Mouse (Mus musculus): Measurements from ENCODE around the gene Rplp2. TPM values are rescaled to one million over a fixed set of nuclear protein-coding genes. Genes with fewer than 3 reads are reported as not detected.

Gene Rplp2
- polyA plus RNA-seq, 1 experiment from 2014 or later, result 766 TPM

DNA sequence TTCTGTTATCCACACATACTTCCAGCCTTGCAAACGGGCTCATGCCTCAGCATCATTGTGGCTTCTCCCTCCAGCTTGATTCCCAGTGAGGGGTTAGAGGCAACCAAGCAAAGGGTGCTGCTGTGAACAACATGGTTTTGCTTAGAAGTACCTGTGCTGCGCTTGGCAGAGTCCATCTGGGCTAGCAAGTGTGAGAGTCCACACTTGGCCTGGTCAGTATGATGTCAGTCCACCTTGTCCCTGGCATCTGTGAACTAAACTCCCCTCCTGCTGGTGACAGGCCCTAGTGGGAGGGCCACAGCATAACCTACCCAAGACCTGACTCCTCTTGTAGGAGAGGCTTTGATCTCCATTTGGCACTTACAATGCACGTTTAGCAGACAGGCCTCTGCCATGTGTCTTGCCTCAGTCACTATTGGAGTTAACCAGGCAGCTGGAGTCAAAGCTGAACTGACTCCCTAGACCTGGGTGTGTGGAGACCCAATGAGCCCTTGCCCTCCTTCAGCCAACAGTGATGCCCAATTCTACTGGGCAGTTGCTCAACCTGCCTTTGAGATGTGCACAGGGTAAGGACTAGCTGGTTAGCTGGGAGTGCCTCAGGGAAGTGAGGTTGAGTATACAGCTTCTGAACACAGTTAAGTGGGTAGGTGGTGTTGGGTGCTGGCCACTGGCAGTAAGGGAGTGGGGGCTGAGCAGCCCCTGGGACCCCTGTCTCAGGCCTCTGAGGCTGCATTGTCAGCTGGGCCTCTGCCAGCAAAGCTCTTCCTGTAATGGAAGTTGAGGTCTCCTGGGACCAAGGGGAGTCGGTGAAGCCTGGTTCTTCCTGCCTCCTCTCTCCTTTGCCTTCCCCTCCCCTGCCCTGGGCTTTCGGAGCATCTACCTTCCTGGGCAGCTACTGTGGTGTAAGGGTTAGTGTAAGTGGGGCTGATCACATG, 37.3 kb downstream of the Rplp2 start:
- Histone ChIP-seq H3K79me2 (ENCODE audit: inconsistent target) (peaks cover 36% of the 10 kb centered on the region; the same call in 1 of the 2 replicates), H3K27ac (no peak overlapping the region), H3K36me3 (ENCODE audit: inconsistent target) (peaks cover 47% of the 10 kb centered on the region; the same call in 1 of the 2 replicates), H3K4me3 (ENCODE audit: inconsistent target) (no peak overlapping the region)
- WGBS (ENCODE audit: missing documents), result 90% methylated on average over 5 of the region's 5 CpGs

DNA sequence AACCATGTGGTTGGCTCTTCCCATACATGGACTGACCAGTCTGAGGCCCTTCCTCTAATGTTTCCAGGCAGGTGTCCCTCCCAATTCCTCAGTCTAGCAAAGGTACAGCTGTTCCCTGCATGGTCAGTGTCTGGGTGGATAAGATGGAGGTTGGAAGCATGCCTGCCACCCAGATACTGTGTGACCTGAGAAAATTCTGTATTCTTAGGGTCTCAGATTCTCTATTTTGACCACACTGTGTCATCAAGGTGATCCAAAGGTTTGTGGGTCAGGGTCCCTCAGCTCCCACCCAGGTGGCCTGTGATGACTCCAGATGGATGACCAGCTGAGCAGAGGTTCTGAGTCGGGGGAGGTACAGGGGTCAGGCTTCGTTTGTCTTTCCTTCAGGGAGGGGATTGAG, 38.0 kb downstream of the Rplp2 start:
- H3K79me2 ChIP-seq (ENCODE audit: inconsistent target), result peaks cover 32% of the 10 kb centered on the region; the same call in 1 of the 2 replicates
- WGBS (ENCODE audit: missing documents), result 75% methylated on average over 2 of the region's 2 CpGs
- no peak overlapping the region for H3K27ac ChIP-seq
- no peak overlapping the region for H3K4me3 ChIP-seq (ENCODE audit: inconsistent target)
- H3K36me3 ChIP-seq (ENCODE audit: inconsistent target), result peaks cover 49% of the 10 kb centered on the region; the same call in 1 of the 2 replicates

DNA sequence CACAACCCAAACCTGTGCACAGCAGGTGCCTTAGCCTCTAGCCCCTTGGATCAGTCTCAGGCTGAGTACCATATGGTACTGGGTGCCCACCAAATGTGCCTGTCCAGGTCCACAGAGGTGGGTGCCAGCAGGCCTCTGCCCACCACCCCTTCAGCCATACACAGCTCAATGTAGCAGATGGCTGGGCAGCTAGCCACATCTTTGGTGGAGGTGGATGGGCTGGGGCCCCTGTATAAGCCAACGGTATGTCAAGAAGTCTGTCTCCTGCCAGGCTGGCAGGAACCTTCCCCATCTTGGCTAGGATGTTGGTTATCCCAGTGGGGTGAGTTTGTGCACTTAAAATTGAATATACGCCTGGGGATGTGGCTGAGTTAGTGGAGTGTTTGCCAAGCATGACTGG, 38.4 kb downstream of the Rplp2 start:
- Histone ChIP-seq H3K27ac (no peak overlapping the region), H3K36me3 (ENCODE audit: inconsistent target) (peaks cover 49% of the 10 kb centered on the region; the same call in 1 of the 2 replicates), H3K4me3 (ENCODE audit: inconsistent target) (no peak overlapping the region), H3K79me2 (ENCODE audit: inconsistent target) (peaks cover 30% of the 10 kb centered on the region; the same call in 1 of the 2 replicates)
- WGBS (ENCODE audit: missing documents), result 93% methylated on average over 2 of the region's 2 CpGs

DNA sequence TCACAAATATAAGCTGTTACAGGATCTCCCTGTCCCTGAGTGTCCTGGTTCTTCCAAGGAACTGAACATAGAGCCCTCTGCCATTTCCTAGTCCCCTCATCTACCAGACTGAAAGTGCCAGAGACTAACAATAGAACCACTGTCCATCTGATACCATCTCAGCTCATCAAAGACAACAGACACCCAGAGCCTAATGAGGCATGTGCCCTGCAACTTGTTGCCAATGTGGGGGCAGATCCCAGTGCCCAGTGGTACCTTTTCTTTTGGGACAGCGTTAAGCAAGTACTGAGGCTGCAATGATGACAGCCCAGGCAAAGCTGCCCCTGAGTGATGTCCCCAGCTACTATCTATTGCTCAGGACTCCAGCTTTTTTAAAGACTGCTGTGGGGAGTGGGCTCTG, 39.1 kb downstream of the Rplp2 start:
- peaks cover 49% of the 10 kb centered on the region; the same call in 1 of the 2 replicates for H3K36me3 ChIP-seq (ENCODE audit: inconsistent target)
- no peak overlapping the region for H3K4me3 ChIP-seq (ENCODE audit: inconsistent target)
- H3K79me2 ChIP-seq (ENCODE audit: inconsistent target), result peaks cover 30% of the 10 kb centered on the region; the same call in 1 of the 2 replicates
- no peak overlapping the region for H3K27ac ChIP-seq
- 100% methylated on average over 1 of the region's 1 CpGs for WGBS (ENCODE audit: missing documents)

DNA sequence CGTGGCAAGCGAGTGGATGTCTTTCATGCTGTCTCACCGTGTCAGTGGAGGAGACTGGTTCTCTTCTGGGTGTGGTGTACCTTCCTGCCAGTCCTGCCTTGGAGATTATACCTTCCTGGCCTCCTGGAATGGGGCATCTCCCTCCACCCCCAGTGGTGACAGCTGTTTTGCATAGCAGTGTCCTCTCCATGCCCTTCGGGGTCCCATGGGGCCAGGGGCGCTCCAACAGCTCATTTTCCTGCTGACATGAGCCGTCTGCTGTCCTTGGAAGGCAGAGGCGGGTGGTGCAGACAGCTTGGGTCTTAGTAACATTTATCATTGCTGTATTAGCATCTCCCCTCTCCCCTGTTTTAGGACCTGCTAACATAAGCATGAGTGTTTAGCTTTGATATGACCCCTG, 40.0 kb downstream of the Rplp2 start:
- 95% methylated on average over 7 of the region's 7 CpGs for WGBS (ENCODE audit: missing documents)

DNA sequence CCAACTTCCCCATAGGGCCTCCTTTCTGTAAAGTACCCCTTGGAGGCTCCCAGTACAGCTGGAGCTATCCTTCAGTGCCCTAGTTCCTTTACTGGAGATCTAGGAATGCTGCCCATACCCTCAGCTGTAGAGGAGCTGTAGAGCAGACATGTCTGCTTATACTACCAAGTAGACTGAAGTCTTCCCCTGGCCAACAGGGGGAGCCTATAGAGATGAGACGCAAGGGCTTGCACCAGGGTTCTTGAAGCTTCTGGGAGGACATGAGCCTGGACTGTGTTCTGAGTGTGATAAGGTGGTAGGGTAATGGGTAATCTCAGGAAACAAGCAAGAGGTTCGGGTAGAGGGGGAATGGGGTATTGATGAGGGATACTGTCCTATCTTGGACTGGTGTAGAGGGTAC, 44.0 kb downstream of the Rplp2 start:
- peaks cover 49% of the 10 kb centered on the region for H3K36me3 ChIP-seq (ENCODE audit: inconsistent target)
- peak overlapping the region; percentile 31; the same call in 1 of the 2 replicates for H3K27ac ChIP-seq
- WGBS (ENCODE audit: missing documents), result 100% methylated on average over 2 of the region's 2 CpGs

More for the DNA sequence above, 40.0 kb downstream of the Rplp2 start:
- no peak overlapping the region for H3K27ac ChIP-seq
- H3K79me2 ChIP-seq (ENCODE audit: inconsistent target), result peaks cover 26% of the 10 kb centered on the region; the same call in 1 of the 2 replicates
- no peak overlapping the region for H3K4me3 ChIP-seq (ENCODE audit: inconsistent target)
- H3K36me3 ChIP-seq (ENCODE audit: inconsistent target), result peaks cover 56% of the 10 kb centered on the region

DNA sequence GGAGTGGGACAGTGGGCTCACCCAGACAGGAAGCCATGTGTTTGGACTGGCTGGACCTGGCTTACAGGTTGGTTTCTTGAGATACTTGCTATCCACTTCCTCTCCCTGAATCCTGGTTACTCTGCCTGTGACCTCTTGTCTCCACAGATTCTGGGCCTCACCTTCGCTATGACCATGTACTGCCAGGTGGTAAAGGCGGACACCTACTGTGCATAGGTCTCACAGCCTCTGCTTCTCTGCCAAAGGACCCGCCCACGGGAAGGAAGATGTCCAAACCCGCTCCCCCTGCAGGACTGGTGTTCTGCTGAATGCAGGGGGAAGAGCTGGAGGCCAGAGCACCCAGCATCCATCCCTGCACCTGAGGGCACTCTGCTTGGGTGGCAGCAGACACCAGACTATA, 45.6 kb downstream of the Rplp2 start:
- H3K36me3 ChIP-seq (ENCODE audit: inconsistent target), result peaks cover 40% of the 10 kb centered on the region
- WGBS (ENCODE audit: missing documents), result 91% methylated on average over 5 of the region's 5 CpGs
- H3K4me3 ChIP-seq (ENCODE audit: inconsistent target), result no peak overlapping the region
- H3K27ac ChIP-seq, result no peak overlapping the region
- no peaks in the 10 kb centered on the region for H3K79me2 ChIP-seq (ENCODE audit: inconsistent target)

More for the DNA sequence above, 44.0 kb downstream of the Rplp2 start:
- 0 out of 2 replicates have a peak, but pooled peaks cover 4% of the 10 kb centered on the region for H3K79me2 ChIP-seq (ENCODE audit: inconsistent target)
- H3K4me3 ChIP-seq (ENCODE audit: inconsistent target), result no peak overlapping the region

DNA sequence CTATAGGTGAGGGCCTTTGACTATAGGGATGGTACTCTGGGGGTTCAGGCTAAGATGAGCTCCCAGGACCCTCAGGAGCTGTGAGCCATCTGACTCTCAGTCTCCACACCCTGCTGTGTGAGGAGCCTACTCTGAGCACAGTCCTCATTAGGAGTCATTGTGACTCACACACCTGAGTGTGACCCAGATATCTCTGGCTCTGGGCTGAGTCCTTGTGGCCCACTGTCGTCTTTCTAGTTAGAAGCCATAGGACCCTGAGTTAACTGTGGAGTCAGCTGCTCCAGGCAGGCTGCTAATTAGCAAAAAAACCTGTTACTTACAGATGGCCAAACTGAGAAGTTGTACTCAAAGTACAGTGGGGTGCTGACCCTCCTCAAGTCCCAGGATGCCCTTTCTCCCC, 46.6 kb downstream of the Rplp2 start:
- Histone ChIP-seq H3K4me3 (ENCODE audit: inconsistent target) (no peak overlapping the region), H3K27ac (no peak overlapping the region), H3K79me2 (ENCODE audit: inconsistent target) (no peaks in the 10 kb centered on the region), H3K36me3 (ENCODE audit: inconsistent target) (peaks cover 40% of the 10 kb centered on the region)
- WGBS (ENCODE audit: missing documents), result 83% methylated on average over 1 of the region's 1 CpGs

DNA sequence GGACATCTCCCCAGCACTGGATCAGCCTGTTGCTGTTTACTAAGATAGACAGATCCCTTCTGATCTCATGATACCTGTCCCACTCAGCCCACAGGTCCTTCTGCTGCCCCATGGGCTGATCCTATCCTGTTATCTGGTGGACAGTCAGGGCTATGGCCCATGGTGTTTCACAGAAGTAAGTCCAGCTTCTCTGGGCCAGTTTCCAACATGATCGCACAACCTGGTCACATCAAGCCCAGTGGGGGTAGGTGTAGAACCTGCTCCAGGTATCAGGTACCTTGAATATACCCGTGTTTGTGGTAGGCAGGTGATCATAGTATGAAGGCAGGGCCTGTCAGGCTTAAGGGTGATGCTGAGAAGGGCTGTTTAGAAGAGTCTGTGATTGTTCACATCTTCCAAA, 48.2 kb downstream of the Rplp2 start:
- no peaks in the 10 kb centered on the region for H3K79me2 ChIP-seq (ENCODE audit: inconsistent target)
- WGBS (ENCODE audit: missing documents), result 92% methylated on average over 2 of the region's 2 CpGs
- H3K36me3 ChIP-seq (ENCODE audit: inconsistent target), result peaks cover 40% of the 10 kb centered on the region
- no peak overlapping the region for H3K4me3 ChIP-seq (ENCODE audit: inconsistent target)
- H3K27ac ChIP-seq, result no peak overlapping the region

DNA sequence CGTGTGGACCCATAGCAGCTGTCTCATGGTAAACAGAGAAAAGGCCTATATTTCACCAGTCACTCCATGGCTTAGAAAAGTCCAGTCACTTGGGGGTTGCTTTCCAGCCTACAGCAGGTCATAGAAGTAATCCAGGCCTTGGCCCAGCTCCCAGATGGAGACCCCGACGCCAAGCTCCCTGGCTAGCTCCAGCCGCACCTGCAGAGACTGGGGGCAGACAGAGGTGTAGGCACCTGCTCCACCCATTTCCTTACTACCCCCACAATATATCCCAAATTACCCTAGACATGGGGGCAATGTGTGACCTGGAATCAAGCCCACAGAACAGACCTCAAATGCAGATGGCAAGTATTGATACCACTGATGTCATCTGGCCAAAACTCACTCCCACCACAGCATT, 48.8 kb downstream of the Rplp2 start:
- no peak overlapping the region for H3K4me3 ChIP-seq (ENCODE audit: inconsistent target)
- H3K79me2 ChIP-seq (ENCODE audit: inconsistent target), result no peaks in the 10 kb centered on the region
- peaks cover 40% of the 10 kb centered on the region for H3K36me3 ChIP-seq (ENCODE audit: inconsistent target)
- WGBS (ENCODE audit: missing documents), result 96% methylated on average over 4 of the region's 4 CpGs
- H3K27ac ChIP-seq, result no peak overlapping the region

DNA sequence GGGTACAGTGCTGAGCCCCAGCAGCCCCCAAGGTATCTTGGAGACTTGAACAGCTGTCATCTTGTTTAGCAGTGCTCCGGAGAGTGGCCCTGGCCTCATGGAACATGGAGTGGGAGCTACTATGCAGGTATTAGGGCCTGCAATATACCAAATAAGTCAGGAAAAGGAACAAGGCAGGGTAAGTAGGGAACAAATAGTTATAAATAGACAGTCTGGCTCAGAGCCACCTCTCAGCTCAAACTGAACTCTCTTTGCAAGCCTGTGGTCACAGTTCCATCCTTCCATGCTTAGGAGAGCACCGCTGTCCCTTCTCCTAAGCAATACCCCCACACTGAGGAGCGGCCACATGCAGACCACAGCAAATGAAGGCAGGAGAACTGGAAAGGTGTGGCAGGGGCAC, 50.4 kb downstream of the Rplp2 start:
- Histone ChIP-seq H3K36me3 (ENCODE audit: inconsistent target) (peaks cover 35% of the 10 kb centered on the region), H3K79me2 (ENCODE audit: inconsistent target) (no peaks in the 10 kb centered on the region), H3K27ac (no peak overlapping the region), H3K4me3 (ENCODE audit: inconsistent target) (no peak overlapping the region)
- WGBS (ENCODE audit: missing documents), result 75% methylated on average over 3 of the region's 3 CpGs

Other genes starting within 250 kb of the Rplp2 start
- not detected in 3 replicates for gene Lmntd2, start 233.3 kb upstream of the Rplp2 start, polyA plus RNA-seq (2018)
- 0.60 to 3.0 TPM (median 2.4 TPM) in 3 replicates for gene Rassf7, start 231.5 kb upstream of the Rplp2 start, polyA plus RNA-seq (2018)
- gene Phrf1, start 218.6 kb upstream of the Rplp2 start, polyA plus RNA-seq (2018), result 36.7 to 44.4 TPM (median 42.6 TPM) in 3 replicates
- 119 to 344 TPM (median 190 TPM) in 3 replicates for gene Irf7, start 180.9 kb upstream of the Rplp2 start, polyA plus RNA-seq (2018)
- not detected in 3 replicates for gene Cdhr5, start 170.6 kb upstream of the Rplp2 start, polyA plus RNA-seq (2018)
- not detected in 3 replicates for gene Sct, start 168.2 kb upstream of the Rplp2 start, polyA plus RNA-seq (2018)
- gene Drd4, start 155.4 kb upstream of the Rplp2 start, polyA plus RNA-seq (2018), result 0.09 TPM in 1 of 3 replicates, not detected in the others
- gene Deaf1, start 119.7 kb upstream of the Rplp2 start, polyA plus RNA-seq (2018), result 14.6 to 16.7 TPM (median 16.5 TPM) in 3 replicates
- gene Tmem80, start 119.6 kb upstream of the Rplp2 start, polyA plus RNA-seq (2018), result 10.2 to 25.3 TPM (median 18.7 TPM) in 3 replicates
- gene Eps8l2, start 108.5 kb upstream of the Rplp2 start, polyA plus RNA-seq (2018), result not detected in 3 replicates
- 238 to 467 TPM (median 415 TPM) in 3 replicates for gene Taldo1, start 55.2 kb upstream of the Rplp2 start, polyA plus RNA-seq (2018)
- 8.0 to 25.6 TPM (median 17.6 TPM) in 3 replicates for gene Gatd1, start 33.2 kb upstream of the Rplp2 start, polyA plus RNA-seq (2018)
- not detected in 3 replicates for gene Cend1, start 17.9 kb upstream of the Rplp2 start, polyA plus RNA-seq (2018)
- gene Slc25a22, start 9.5 kb upstream of the Rplp2 start, polyA plus RNA-seq (2018), result 12.7 to 36.5 TPM (median 27.8 TPM) in 3 replicates
- 1.5 to 4.4 TPM (median 1.7 TPM) in 3 replicates for gene Pidd1, start 3.3 kb upstream of the Rplp2 start, polyA plus RNA-seq (2018)
- 36.1 to 135 TPM (median 74.0 TPM) in 3 replicates for gene Pnpla2, start 7.8 kb downstream of the Rplp2 start, polyA plus RNA-seq (2018)
- 15.7 to 22.0 TPM (median 19.0 TPM) in 3 replicates for gene Cracr2b, start 13.7 kb downstream of the Rplp2 start, polyA plus RNA-seq (2018)
- gene Cd151, start 20.0 kb downstream of the Rplp2 start, polyA plus RNA-seq (2018), result 58.4 to 83.6 TPM (median 60.3 TPM) in 3 replicates
- gene Polr2l, start 27.8 kb downstream of the Rplp2 start, polyA plus RNA-seq (2018), result 8.3 to 22.8 TPM (median 12.8 TPM) in 3 replicates
- gene Tspan4, start 27.9 kb downstream of the Rplp2 start, polyA plus RNA-seq (2018), result 48.8 to 142 TPM (median 129 TPM) in 3 replicates
- 23.1 to 31.1 TPM (median 25.0 TPM) in 3 replicates for gene Chid1, start 92.5 kb downstream of the Rplp2 start, polyA plus RNA-seq (2018)
- gene Ap2a2, start 114.8 kb downstream of the Rplp2 start, polyA plus RNA-seq (2018), result 86.4 to 118 TPM (median 89.9 TPM) in 3 replicates
- 0.04 to 0.07 TPM in 2 of 3 replicates, not detected in the other for gene Muc6, start 207.9 kb downstream of the Rplp2 start, polyA plus RNA-seq (2018)
- gene Muc2, start 243.0 kb downstream of the Rplp2 start, polyA plus RNA-seq (2018), result 0.07 to 0.14 TPM in 2 of 3 replicates, not detected in the other

All from macrophage (primary cell).